Mouse (Mus musculus) left cerebral cortex, adult 2 months (tissue): Measurements from ENCODE around the gene Snrpd2. TPM values are rescaled to one million over a fixed set of nuclear protein-coding genes. Genes with fewer than 3 reads are reported as not detected.

ENCODE experiments used
- DNase-seq, 2 experiments: peaks; one replicate each; pipeline ENCODE4 v3.0.0; 2021 to 2022; ENCODE audit warnings: low spot score in 2 of 2, mixed read lengths in 1 of 2; ENCODE audit errors: extremely low spot score in 1 of 2
- H3K27ac ChIP-seq: fragments of 200-600 bp; 2 replicates; pipeline ENCODE4 v1.8.1; 2022
- H3K4me3 ChIP-seq: fragments of 200-600 bp; 2 replicates; pipeline ENCODE4 v1.8.1; 2022
- CTCF ChIP-seq: fragments of 200-600 bp; IDR thresholded peaks from 2 replicates; pipeline ENCODE4 v1.8.1; 2022; ENCODE audit warnings: antibody characterized with exemption, mild to moderate bottlenecking, moderate library complexity
- intact Hi-C: fragments of 180-260 bp; cut with DNase I; formaldehyde crosslinking; loops from one replicate; pipeline ENCODE4 v1.15.1; 2025
- total RNA-seq, 2 experiments: library from RNA; stranded (reverse); gene quantifications; 2 replicates each; pipeline ENCODE4 v1.2.3; 2021

Gene Snrpd2
- total RNA-seq, 2 experiments from 2014 or later, result 69.8 to 73.3 TPM

DNA sequence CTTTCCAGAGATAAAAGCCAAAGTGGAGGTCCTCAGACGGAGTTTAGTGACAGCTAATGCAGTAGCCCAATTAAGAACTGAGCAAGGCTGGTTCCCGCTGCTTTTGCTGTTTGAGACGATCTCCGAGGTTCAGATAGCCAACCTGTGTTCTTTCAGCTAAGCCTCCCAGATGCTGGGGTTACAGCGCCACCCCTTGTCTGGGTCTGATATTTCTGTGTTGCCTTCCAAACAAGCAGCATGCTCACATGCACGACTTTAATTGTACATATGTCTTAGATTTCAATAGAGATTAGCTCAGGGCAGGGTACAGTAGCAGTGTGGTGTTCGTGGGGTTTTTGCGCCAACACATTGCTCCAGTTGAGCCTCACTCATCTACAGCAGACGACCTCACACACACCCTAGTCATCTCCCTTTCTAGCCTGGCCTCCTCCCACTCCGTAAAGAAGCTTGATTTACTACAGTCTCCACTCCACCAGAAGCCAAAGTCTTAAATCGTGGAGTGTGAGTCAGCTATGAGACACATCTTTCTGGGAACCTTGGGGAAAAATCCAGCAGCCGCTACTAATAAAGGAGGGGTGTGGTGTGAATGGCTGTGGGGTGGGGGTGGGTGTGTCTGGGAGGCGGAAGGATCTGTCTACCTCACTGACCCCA is 6.4 kb downstream of the Snrpd2 start:
- peak; percentile 48 for TF ChIP-seq CTCF
- intact Hi-C loops, result no loop called here
- H3K27ac ChIP-seq, result no peak overlapping the region
- no peak overlapping the region for H3K4me3 ChIP-seq
- DNase-seq, result no peak

DNA sequence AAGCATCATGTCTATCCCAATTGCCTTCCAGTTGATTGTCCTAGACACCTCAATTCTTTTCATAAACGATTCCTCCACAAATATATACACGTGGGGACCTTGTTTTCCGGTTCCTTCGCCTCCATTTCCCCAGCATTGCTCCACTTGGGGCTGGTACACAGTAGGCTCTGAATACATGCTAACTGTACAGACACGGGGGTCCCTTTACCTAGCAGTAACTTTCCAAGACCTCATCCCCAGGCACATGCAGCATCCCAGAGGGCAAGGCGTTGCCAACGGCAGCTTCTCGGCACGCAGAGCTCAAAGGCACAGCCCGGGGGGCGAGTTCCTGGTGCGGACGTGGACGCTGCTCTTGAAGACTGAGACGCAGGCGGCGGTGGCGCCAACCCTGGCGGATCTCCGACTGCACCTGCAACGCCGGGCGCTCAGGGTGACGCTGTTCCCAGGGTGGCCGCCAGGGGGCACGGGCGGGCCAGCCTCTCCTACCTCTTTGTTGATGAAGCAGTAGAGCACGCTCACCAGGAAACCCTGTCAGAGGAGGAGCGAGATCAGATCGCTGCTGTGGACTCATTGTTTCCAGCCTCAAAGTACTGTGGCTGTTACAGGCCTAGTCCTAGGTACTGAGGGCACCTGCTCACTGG is 7.8 kb downstream of the Snrpd2 start:
- Histone ChIP-seq H3K4me3 (no peak overlapping the region), H3K27ac (peak overlapping the region; percentile 55)
- intact Hi-C loops, result loop anchor here (1.0 kb wide), 1 partner anchor 16 kb away; no protein-coding TSS in a partner anchor
- peak; percentile 91 to 98 for DNase-seq
- TF ChIP-seq CTCF, result peak; percentile 99

DNA sequence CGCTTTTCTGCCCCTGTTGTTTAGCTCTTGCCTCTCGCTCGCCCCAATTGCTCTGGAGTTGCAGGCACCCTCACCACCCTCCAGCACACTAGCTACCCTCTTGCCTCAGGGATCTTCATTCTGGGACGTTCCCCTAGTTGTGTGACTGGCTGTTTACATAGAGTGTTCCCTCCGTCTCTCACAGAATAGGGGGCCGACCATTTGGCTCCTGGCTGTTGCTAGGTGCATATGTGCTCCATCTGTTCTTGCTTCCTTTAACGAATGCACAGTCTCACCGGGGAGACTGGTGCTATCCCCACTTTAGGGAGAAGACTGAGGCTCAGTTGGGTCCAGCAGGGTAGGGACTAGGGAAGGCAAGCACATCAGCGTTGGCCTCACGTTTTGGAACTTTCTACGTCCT is 9.1 kb downstream of the Snrpd2 start:
- H3K4me3 ChIP-seq, result no peak overlapping the region
- TF ChIP-seq CTCF, result no peak
- no peak overlapping the region for H3K27ac ChIP-seq
- no peak for DNase-seq
- intact Hi-C loops, result no loop called here

DNA sequence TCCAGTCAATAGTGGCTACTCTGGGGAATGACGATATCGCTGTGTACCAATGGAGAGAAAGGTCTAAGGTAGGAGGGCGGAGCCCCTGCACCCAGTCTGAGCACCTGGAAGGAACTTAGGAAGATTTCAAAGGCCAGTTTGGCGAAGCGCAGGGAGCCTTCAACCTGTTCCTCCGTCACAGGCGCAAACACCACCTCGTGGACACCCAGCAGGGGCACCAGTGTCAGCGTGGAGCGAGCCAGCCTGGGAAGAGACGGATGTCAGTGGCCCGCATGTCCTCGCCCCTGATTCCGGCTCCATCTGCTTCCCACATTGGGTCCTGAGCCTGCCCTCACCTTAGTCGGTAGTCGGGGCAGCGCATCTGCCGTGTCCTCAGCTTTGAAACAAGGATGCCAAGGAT is 9.9 kb downstream of the Snrpd2 start:
- no peak overlapping the region for H3K4me3 ChIP-seq
- no peak for TF ChIP-seq CTCF
- intact Hi-C loops, result no loop called here
- DNase-seq, result no peak
- H3K27ac ChIP-seq, result no peak overlapping the region

DNA sequence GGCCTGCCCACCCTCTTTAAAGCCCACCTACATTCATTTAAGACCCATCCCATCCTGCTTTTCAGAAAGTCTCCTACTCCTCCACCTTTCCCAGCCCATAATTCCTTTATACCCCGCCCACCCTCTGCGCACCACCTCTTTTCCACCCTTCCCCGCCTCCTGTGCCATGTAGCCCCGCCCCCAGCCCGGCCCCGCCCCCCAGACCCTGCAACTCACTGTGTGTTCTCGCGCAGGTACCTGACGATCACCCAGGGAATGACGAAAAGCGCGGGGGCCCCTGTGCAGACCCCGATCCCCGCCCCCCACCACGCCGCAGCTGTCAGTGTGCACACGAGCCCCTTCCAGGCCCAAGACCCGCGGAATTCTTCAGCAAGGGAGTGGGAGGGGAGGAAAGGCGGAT is 10.6 kb downstream of the Snrpd2 start:
- Histone ChIP-seq H3K27ac (no peak overlapping the region), H3K4me3 (peak overlapping the region; percentile 6; the same call in 1 of the 2 replicates)
- intact Hi-C loops, result no loop called here
- TF ChIP-seq CTCF, result no peak
- DNase-seq, result no peak

DNA sequence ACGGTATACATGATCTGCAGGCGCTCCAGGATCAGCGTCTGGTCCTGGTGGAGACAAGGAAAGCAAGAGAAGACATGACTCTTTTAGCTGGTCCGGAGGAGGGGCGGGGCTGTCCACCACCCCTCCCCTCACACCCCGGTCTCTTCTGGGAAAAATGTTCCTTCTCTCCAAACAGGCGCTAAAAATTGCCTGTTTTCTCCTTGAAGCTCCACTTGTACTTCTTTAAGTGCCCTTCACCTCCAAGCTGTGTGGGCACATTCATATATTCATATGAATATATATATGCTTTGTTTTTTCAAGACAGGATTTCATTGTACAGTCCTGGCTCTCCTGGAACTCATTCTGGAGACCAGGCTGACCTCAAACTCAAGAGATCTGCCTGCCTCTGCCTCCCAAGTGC is 13.4 kb downstream of the Snrpd2 start:
- no peak for DNase-seq
- Histone ChIP-seq H3K4me3 (no peak overlapping the region), H3K27ac (no peak overlapping the region)
- TF ChIP-seq CTCF, result no peak
- intact Hi-C loops, result no loop called here

DNA sequence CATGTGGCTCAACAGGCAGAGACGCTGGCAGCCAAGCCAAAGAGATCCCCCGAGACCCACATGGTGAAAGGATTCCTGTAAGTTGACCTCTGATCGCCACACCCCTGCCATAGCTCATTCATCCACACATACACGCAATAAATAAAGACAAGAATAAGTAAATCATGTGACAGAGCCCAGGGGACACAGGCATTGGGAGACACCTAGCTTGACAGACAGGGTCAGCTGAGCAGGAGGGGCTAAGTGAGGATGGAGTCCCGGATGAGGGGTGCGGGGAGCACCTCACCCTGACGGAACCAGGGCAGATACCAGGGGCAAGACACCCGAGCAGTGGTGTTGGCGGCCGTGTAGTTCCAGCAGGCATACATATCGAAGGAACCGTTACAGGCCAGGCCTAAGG is 14.2 kb downstream of the Snrpd2 start:
- DNase-seq, result no peak
- no peak for TF ChIP-seq CTCF
- Histone ChIP-seq H3K4me3 (no peak overlapping the region), H3K27ac (no peak overlapping the region)
- intact Hi-C loops, result no loop called here

DNA sequence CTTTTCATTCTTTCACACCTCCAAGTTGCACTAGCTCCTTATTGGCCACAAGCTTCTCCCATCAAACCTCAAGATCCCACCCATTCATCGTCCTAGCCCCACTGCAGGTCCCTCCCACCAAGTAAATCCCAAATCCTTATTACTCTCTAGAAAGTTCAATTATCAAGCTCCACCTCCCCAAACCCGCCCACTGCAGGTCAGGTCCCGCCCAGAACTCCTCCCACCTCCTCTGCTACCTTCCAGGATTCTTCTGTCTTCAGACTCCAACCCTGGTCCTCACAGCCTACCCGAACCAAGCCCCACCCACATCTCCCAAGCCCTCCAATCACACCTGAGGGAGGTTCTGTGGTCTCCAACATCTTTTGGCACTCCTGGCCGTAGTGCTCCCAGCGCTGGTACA is 14.7 kb downstream of the Snrpd2 start:
- Histone ChIP-seq H3K4me3 (no peak overlapping the region), H3K27ac (no peak overlapping the region)
- intact Hi-C loops, result no loop called here
- DNase-seq, result no peak
- no peak for TF ChIP-seq CTCF

DNA sequence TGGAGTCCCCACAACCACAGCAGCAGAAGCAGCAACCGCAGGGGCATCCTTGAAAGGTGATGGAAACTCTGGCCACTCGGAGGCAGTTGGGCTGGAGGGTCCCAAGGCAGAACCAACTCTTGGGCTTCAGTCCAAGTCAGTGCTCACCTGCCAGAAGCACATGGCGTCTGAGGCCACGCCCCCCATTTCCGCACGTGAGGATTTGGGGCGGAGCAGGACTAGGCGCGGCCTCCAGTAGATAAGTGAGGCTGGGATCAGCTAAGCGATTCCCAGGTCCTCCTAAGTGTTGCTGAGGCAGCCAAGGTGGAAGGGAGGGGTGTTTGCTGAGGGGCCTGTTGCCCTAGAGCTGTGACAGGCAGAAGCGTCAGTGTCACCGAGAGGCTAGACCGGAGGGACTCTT is 15.5 kb downstream of the Snrpd2 start:
- no peak for DNase-seq
- no peak overlapping the region for H3K27ac ChIP-seq
- intact Hi-C loops, result no loop called here
- no peak overlapping the region for H3K4me3 ChIP-seq
- no peak for TF ChIP-seq CTCF

DNA sequence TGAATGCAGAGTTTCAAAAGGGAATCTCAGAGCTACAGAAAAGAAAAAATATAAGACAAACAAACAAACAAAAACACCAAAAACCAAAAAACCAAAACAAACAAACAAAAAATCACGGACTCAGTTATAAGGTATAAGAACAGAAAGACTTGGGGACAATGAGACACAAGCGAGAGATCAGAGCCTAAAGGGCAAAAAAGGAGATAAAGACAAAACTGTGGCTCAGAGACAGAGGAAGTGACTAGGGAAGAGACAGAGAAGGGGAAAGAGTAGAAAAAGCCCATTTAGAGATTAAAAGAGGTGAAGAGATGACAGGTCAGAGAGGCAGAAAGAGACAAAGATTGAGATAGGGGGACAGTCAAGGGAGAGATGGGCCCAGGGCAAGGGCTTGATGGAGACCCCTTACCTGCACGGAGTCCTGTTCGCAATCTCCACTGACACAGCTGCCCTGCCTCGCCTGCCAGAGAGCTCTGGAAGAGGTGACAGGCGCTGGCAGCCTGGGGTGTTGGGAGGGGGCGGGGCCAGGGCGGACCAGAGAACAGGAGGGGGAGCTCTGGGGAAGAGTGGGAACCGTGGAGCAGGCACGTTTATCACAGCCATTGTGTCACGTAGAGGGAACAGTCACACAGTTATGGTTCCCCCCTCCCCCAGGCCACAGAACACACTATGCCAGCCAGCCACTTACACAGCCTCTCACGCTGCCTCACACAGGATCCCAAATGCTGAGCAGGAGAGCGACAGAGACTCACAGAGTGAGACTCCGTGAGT is 16.3 kb downstream of the Snrpd2 start, which contains the start of gene Gipr:
Gene Gipr (minus strand): TSS at position 472 of the 768 bp plus-strand sequence.
- TF ChIP-seq CTCF, result no peak
- intact Hi-C loops, result no loop called here
- Histone ChIP-seq H3K27ac (no peak within 1 kb of the TSS), H3K4me3 (no peak within 1 kb of the TSS)
- DNase-seq, result no peak

DNA sequence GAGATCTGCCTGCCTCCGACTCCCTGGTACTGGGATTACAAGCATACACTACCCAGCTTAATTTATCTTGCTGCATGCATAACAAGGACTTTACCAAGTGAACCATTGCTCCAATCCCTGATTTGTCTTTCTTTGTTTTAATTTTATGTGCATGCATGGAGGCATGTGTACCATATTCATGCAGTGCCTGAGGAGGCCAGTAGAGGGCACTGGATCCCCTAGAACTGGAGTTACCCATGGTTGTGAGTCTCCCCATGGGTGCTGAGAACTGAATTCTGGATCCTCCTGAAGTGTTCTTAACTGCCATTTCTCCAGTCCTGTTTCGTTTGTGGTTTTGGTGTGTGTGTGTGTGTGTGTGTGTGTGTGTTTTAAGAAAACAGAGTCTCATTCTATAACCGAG is 17.5 kb downstream of the Snrpd2 start:
- intact Hi-C loops, result no loop called here
- no peak; the same call in 1 of the 2 replicates for TF ChIP-seq CTCF
- DNase-seq, result no peak
- Histone ChIP-seq H3K4me3 (no peak overlapping the region), H3K27ac (no peak overlapping the region)

DNA sequence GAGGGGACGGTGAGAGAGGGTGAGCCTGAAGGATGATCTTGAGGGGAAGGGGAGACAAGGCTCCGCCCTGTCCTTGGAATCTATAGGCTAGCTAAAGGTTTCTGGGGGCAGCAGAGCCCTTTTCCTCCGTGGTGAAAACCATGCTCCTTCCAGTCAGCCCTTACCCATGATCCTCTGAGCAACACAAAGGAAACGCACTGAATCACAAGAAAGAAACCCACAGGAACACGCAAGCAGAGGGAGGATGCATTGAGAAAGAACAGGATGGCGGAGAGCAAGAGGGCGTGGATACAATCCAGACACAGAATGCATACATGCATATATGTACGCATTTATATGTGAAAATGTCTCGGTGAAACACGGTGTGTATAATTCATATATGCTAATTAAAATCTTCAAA is 20.0 kb downstream of the Snrpd2 start:
- intact Hi-C loops, result no loop called here
- TF ChIP-seq CTCF, result no peak

More for the DNA sequence above, 20.0 kb downstream of the Snrpd2 start:
- DNase-seq, result no peak
- Histone ChIP-seq H3K4me3 (no peak overlapping the region), H3K27ac (peak overlapping the region; percentile 54; the same call in 1 of the 2 replicates)
